Mouse (Mus musculus): ENCODE results near the gene Pnpo.

Gene Pnpo

GRCm38 (mm10) chr11:96937549-96938425 is 6.0 kb downstream of the Pnpo start:
- DNase-seq (ENCODE audit: low read depth) = peak; percentile 74

GRCm38 (mm10) chr11:96935872-96936650 is 7.7 kb downstream of the Pnpo start:
- DNase-seq (ENCODE audit: low read depth) = no peak

- DNase-seq (ENCODE audit: low read depth) = no peak
Measured at GRCm38 (mm10) chr11:96934921-96935356, 8.8 kb downstream of the Pnpo start.

- DNase-seq (ENCODE audit: low read depth) = no peak
Measured at GRCm38 (mm10) chr11:96933562-96934276, 10.1 kb downstream of the Pnpo start.

GRCm38 (mm10) chr11:96931327-96932062 is 12.3 kb downstream of the Pnpo start:
- DNase-seq (ENCODE audit: low read depth) = no peak

- DNase-seq (ENCODE audit: low read depth) = no peak
Measured at GRCm38 (mm10) chr11:96929766-96930331, 13.9 kb downstream of the Pnpo start.

- DNase-seq (ENCODE audit: low read depth) = no peak
Measured at GRCm38 (mm10) chr11:96929096-96929765, 14.6 kb downstream of the Pnpo start.

- DNase-seq (ENCODE audit: low read depth) = no peak
Measured at GRCm38 (mm10) chr11:96928691-96929090, 15.1 kb downstream of the Pnpo start.

- DNase-seq (ENCODE audit: low read depth) = no peak
Measured at GRCm38 (mm10) chr11:96928088-96928487, 15.7 kb downstream of the Pnpo start, which contains the start of gene Prr15l. TSS of gene Prr15l (plus strand) at chr11:96928104.

- no peak for DNase-seq (ENCODE audit: low read depth)
Measured at GRCm38 (mm10) chr11:96926587-96926986, 17.2 kb downstream of the Pnpo start.

- DNase-seq (ENCODE audit: low read depth) = no peak
Measured at GRCm38 (mm10) chr11:96925469-96926148, 18.2 kb downstream of the Pnpo start.

- no peak for DNase-seq (ENCODE audit: low read depth)
Measured at GRCm38 (mm10) chr11:96924861-96925260, 18.9 kb downstream of the Pnpo start.

- DNase-seq (ENCODE audit: low read depth) = no peak
Measured at GRCm38 (mm10) chr11:96919003-96919402, 24.8 kb downstream of the Pnpo start.

- no peak for DNase-seq (ENCODE audit: low read depth)
Measured at GRCm38 (mm10) chr11:96917415-96917814, 26.4 kb downstream of the Pnpo start.

GRCm38 (mm10) chr11:96916885-96917396 is 26.8 kb downstream of the Pnpo start:
- DNase-seq (ENCODE audit: low read depth) = no peak

- DNase-seq (ENCODE audit: low read depth) = peak; percentile 95
Measured at GRCm38 (mm10) chr11:96916044-96916884, 27.5 kb downstream of the Pnpo start, which contains the start of gene Cdk5rap3. TSS of gene Cdk5rap3 (minus strand) at chr11:96916496.

GRCm38 (mm10) chr11:96912682-96913081 is 31.1 kb downstream of the Pnpo start:
- no peak for DNase-seq (ENCODE audit: low read depth)

GRCm38 (mm10) chr11:96910003-96910402 is 33.8 kb downstream of the Pnpo start:
- DNase-seq (ENCODE audit: low read depth) = peak; percentile 56

- no peak for DNase-seq (ENCODE audit: low read depth)
Measured at GRCm38 (mm10) chr11:96908594-96908993, 35.2 kb downstream of the Pnpo start.
